In the genomic region with DNA sequence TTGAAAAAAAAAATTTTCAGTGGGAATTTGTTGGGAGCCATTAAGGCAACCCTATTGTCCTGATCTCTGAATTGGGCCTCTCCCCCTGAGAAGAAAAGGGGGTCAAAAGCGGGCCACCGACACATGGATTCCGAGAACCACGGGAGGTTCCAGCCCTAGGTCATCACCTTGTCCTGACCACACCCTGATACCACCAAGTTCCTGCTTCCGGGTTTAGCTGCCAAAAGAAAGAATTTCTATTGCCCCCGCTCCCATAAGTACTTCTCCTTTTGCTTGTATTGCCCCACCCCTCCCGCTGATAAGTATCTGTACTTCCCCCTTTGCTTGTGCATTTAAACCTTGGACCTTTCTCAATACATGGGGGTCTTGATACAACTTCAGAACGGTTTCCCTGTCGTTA, we compare ENCODE assay signal across 9 mouse cellular contexts. TPM values are rescaled to one million over a fixed set of nuclear protein-coding genes. Genes with fewer than 3 reads are reported as not detected.
DNase-seq lines count a peak whose midpoint lies in the region; TF ChIP-seq lines count a peak whose summit lies in the region.
"Not testable (repeated sequence)": the region's sequence is repeated elsewhere in the genome, so short reads cannot be mapped to it uniquely, and the experiment has no call there.
"Had no signal": no experiment of that assay in that cellular context is flagged by ENCODE, and none has a peak within 500 bp of the region (broad histone marks: within the 10 kb centered on the region; RNA-seq: fewer than 3 reads in every experiment).

No protein-coding gene starts in this region.

- not testable (repeated sequence) for TF ChIP-seq CTCF in ES-Bruce4 (IDR thresholded peaks at IDR 0.05; ENCODE audit: low read depth, low read length); MEL (IDR thresholded peaks at IDR 0.05 in 2 of 3, conservative IDR thresholded peaks at IDR 0.05 in 1 of 3; ENCODE audit: control insufficient read depth in 1 of 3, insufficient read depth in 1 of 3, low read depth in 2 of 3, low read length in 3 of 3, poor library complexity in 1 of 3, severe bottlenecking in 1 of 3)

- TF ChIP-seq POLR2A in ES-Bruce4 (IDR thresholded peaks at IDR 0.05; ENCODE audit: insufficient read depth, low read length); MEL (IDR thresholded peaks at IDR 0.05; ENCODE audit: control insufficient read depth in 1 of 2, insufficient read depth in 1 of 2, low read depth in 1 of 2, low read length in 2 of 2, poor library complexity in 1 of 2): not testable (repeated sequence)

- H3K36me3 ChIP-seq in ES-Bruce4 (ENCODE audit: control insufficient read depth, insufficient read depth, low read length, poor library complexity, severe bottlenecking); ES-E14 (ENCODE audit: control insufficient read depth, insufficient read depth, low read length, poor library complexity, severe bottlenecking); MEL (ENCODE audit: control insufficient read depth in 1 of 2, insufficient read depth in 2 of 2, low read length in 2 of 2): not testable (repeated sequence)

- H3K79me2 ChIP-seq in MEL (ENCODE audit: control insufficient read depth, insufficient read depth, low read length, poor library complexity) = not testable (repeated sequence)

- not testable (repeated sequence) for TF ChIP-seq RAD21 in MEL (IDR thresholded peaks at IDR 0.05; ENCODE audit: low read depth, low read length)

- not testable (repeated sequence) for H3K27me3 ChIP-seq in ES-Bruce4 (ENCODE audit: control insufficient read depth, insufficient read depth, low read length, poor library complexity, severe bottlenecking); MEL (ENCODE audit: control insufficient read depth in 1 of 2, insufficient read depth in 2 of 2, low read length in 2 of 2)

- in situ Hi-C loops in ES-E14 (cut with MboI; ENCODE audit: low sequenced_read_pairs in 2 of 2, unreplicated experiment in 2 of 2) = not testable (repeated sequence)

- not testable (repeated sequence) for H3K4me3 ChIP-seq in ES-Bruce4 (ENCODE audit: low read depth, low read length); ES-E14 (ENCODE audit: insufficient read depth in 1 of 2, low read depth in 1 of 2, low read length in 2 of 2, poor library complexity in 1 of 2, severe bottlenecking in 1 of 2); MEL (ENCODE audit: control insufficient read depth in 1 of 2, insufficient read depth in 1 of 2, low read depth in 2 of 2, low read length in 2 of 2)

- peak; percentile 88; the same call in 1 of the 2 replicates for TF ChIP-seq EP300 in ES-Bruce4 (IDR thresholded peaks at IDR 0.05; ENCODE audit: insufficient read depth, low read depth, low read length)
- not testable (repeated sequence) for TF ChIP-seq EP300 in MEL (IDR thresholded peaks at IDR 0.05; ENCODE audit: low read depth in 1 of 2, low read length in 2 of 2)

- DNase-seq in 416B (ENCODE audit: low read depth) (peak; percentile 8), ES-CJ7 (ENCODE audit: low read depth, low spot score) (peak; percentile 88), MEL (ENCODE audit: low read depth, low spot score) (peak; percentile 19), R1 (ENCODE audit: low read depth, low spot score) (peak; percentile 95), ZHBTc4 (ENCODE audit: low read depth, low spot score) (peak; percentile 76)
- DNase-seq in ES-E14 (ENCODE audit: low read depth, low spot score) = not testable (repeated sequence)
- DNase-seq in heart, adult 11 months = peak; percentile 86

- not testable (repeated sequence) for H3K4me1 ChIP-seq in ES-Bruce4 (ENCODE audit: control insufficient read depth, insufficient read depth, low read length); ES-E14 (ENCODE audit: control insufficient read depth in 2 of 2, insufficient read depth in 2 of 2, low read length in 2 of 2, poor library complexity in 1 of 2); MEL (ENCODE audit: control insufficient read depth in 1 of 2, insufficient read depth in 2 of 2, low read length in 2 of 2)

- peaks cover 27% of the 10 kb centered on the region for H3K9me3 ChIP-seq in ES-Bruce4 (replicated peaks; ENCODE audit: control insufficient read depth, insufficient read depth, low read length, poor library complexity, severe bottlenecking)
- H3K9me3 ChIP-seq in ES-E14 (ENCODE audit: control insufficient read depth, insufficient read depth, low read depth, low read length); MEL (replicated peaks; ENCODE audit: insufficient read depth, low read length): not testable (repeated sequence)

- H3K9ac ChIP-seq in ES-Bruce4 (ENCODE audit: low read depth, poor library complexity, severe bottlenecking); ES-E14 (ENCODE audit: insufficient read depth, low read depth, low read length, poor library complexity, severe bottlenecking); MEL (ENCODE audit: control insufficient read depth, low read depth, low read length, poor library complexity, severe bottlenecking): not testable (repeated sequence)

- H3K27ac ChIP-seq in ES-Bruce4 (ENCODE audit: insufficient read depth, low read length) = peak overlapping the region; percentile 92
- peak overlapping the region; percentile 89 for H3K27ac ChIP-seq in ES-E14 (ENCODE audit: insufficient read depth, low read depth, low read length, poor library complexity, severe bottlenecking)
- H3K27ac ChIP-seq in MEL (ENCODE audit: control insufficient read depth, low read depth, low read length) = not testable (repeated sequence)

TF ChIP-seq in ES-E14, 5 proteins besides CTCF, POLR2A, EP300 and RAD21:
- TF ChIP-seq ZNF384 (IDR thresholded peaks at IDR 0.05; ENCODE audit: low read depth, low read length) = peak; percentile 9; the same call in 1 of the 2 replicates

RNA-seq across cellular contexts. Expression of gene Zfp808, which starts 50.8 kb away (rescaled TPM):
- polyA plus RNA-seq in ES-Bruce4 (2011; ENCODE audit: insufficient read depth, insufficient read length, low read depth, missing spikeins) (29.0 and 32.2 TPM in 2 replicates), MEL (2012; ENCODE audit: insufficient read depth in 1 of 2, insufficient read length in 2 of 2, low read depth in 1 of 2, low replicate concordance in 2 of 2, missing spikeins in 1 of 2) (10 to 100 TPM in 1 of 2 experiments, 1 to 10 TPM in 1; 3.1 to 80.4 TPM)
- total RNA-seq in ES-E14 (2012; rRNA removed) (35.5 and 45.6 TPM in 2 replicates), MEL (2012; rRNA removed) (3.2 and 4.1 TPM in 2 replicates)
- polyA plus RNA-seq: adrenal gland, adult 2 months had no signal
